Mouse (Mus musculus): ENCODE data around the gene Gm5168.
"Not testable (repeated sequence)": the region's sequence is repeated elsewhere in the genome, so short reads cannot be mapped to it uniquely, and the experiment has no call there.

Gene Gm5168

GRCm38 (mm10) chrX:26050941-26051340, at the start of gene Gm5168:
Gene Gm5168 (minus strand): TSS chrX:26051041.
- not testable (repeated sequence) for H3K36me3 ChIP-seq (ENCODE audit: insufficient read depth, low read length); H3K4me1 ChIP-seq (replicated peaks; ENCODE audit: low read depth, low read length); H3K9me3 ChIP-seq (ENCODE audit: low read length); H3K4me3 ChIP-seq (replicated peaks; ENCODE audit: low read length); H3K27me3 ChIP-seq (ENCODE audit: insufficient read depth, low read length)
